Mouse (Mus musculus) myocyte (in vitro differentiated cells): Measurements from ENCODE around the gene Rrp1b. TPM values are rescaled to one million over a fixed set of nuclear protein-coding genes. Genes with fewer than 3 reads are reported as not detected.
"Not testable (repeated sequence)": the region's sequence is repeated elsewhere in the genome, so short reads cannot be mapped to it uniquely, and the experiment has no call there.

ENCODE experiments used
- H3K27me3 ChIP-seq: one replicate; pipeline ENCODE4 v1.6.1; 2011; ENCODE audit not compliant: control insufficient read depth, insufficient read depth, insufficient read length
- H3K36me3 ChIP-seq: one replicate; pipeline ENCODE4 v1.6.1; 2011; ENCODE audit not compliant: control insufficient read depth, insufficient read depth
- H3K4me2 ChIP-seq: one replicate; pipeline ENCODE4 v1.6.1; 2011; ENCODE audit warnings: low read depth, control low read depth
- H3K4me3 ChIP-seq: one replicate; pipeline ENCODE4 v1.5.1; 2011; ENCODE audit warnings: mild to moderate bottlenecking, control low read depth, moderate library complexity
- H3K79me2 ChIP-seq: one replicate; pipeline ENCODE4 v1.6.1; 2011; ENCODE audit not compliant: control insufficient read depth, insufficient read depth
- H3ac ChIP-seq: one replicate; pipeline ENCODE4 v1.6.1; 2011; ENCODE audit not compliant: control insufficient read depth, insufficient read length
- CEBPB ChIP-seq: IDR thresholded peaks from 2 replicates; pipeline ENCODE4 v1.6.1; 2011; ENCODE audit warnings: mild to moderate bottlenecking, moderate library complexity; ENCODE audit not compliant: poor library complexity, insufficient read depth, severe bottlenecking
- E2F4 ChIP-seq: IDR thresholded peaks from one replicate; pipeline ENCODE4 v1.6.1; 2011; ENCODE audit warnings: mild to moderate bottlenecking, control low read depth, moderate library complexity; ENCODE audit not compliant: insufficient read depth
- MAX ChIP-seq: IDR thresholded peaks from one replicate; pipeline ENCODE4 v1.6.1; 2011; ENCODE audit warnings: low read depth, mild to moderate bottlenecking, control low read depth
- MYOD1 ChIP-seq, 3 experiments: IDR thresholded peaks; one replicate each; pipeline ENCODE4 v1.6.1; 2011; ENCODE audit warnings: control low read depth in 2 of 3, low read depth in 2 of 3, mild to moderate bottlenecking in 2 of 3, moderate library complexity in 1 of 3; ENCODE audit not compliant: insufficient read length in 2 of 3, control insufficient read depth in 1 of 3
- MYOG ChIP-seq, 3 experiments: IDR thresholded peaks; one replicate each; pipeline ENCODE4 v1.6.1; 2011; ENCODE audit warnings: control low read depth in 2 of 3, low read depth in 2 of 3, mild to moderate bottlenecking in 2 of 3; ENCODE audit not compliant: insufficient read length in 2 of 3, control insufficient read depth in 1 of 3, insufficient read depth in 1 of 3
- POLR2A ChIP-seq: IDR thresholded peaks from one replicate; pipeline ENCODE4 v1.6.1; 2011; ENCODE audit warnings: low read depth, mild to moderate bottlenecking, control low read depth, moderate library complexity; ENCODE audit not compliant: insufficient read length
- POLR2AphosphoS2 ChIP-seq: IDR thresholded peaks from one replicate; pipeline ENCODE4 v1.6.1; 2011; ENCODE audit warnings: low read depth, control low read depth; ENCODE audit not compliant: insufficient read length
- REST ChIP-seq: IDR thresholded peaks from one replicate; pipeline ENCODE4 v1.6.1; 2011; ENCODE audit warnings: mild to moderate bottlenecking, control low read depth, moderate library complexity; ENCODE audit not compliant: insufficient read depth, insufficient read length
- SRF ChIP-seq: IDR thresholded peaks from one replicate; pipeline ENCODE4 v1.6.1; 2011; ENCODE audit warnings: low read depth; ENCODE audit not compliant: control insufficient read depth, insufficient read length
- TCF12 ChIP-seq: IDR thresholded peaks from one replicate; pipeline ENCODE4 v1.6.1; 2011; ENCODE audit warnings: mild to moderate bottlenecking, control low read depth; ENCODE audit not compliant: poor library complexity, insufficient read depth, severe bottlenecking
- TCF3 ChIP-seq: IDR thresholded peaks from one replicate; pipeline ENCODE4 v1.6.1; 2011; ENCODE audit warnings: low read depth, control low read depth; ENCODE audit not compliant: insufficient read length
- USF1 ChIP-seq: IDR thresholded peaks from one replicate; pipeline ENCODE4 v1.6.1; 2011; ENCODE audit warnings: low read depth, mild to moderate bottlenecking, control low read depth, moderate library complexity
- polyA plus RNA-seq: library from polyadenylated mRNA; unstranded; fragments of >200 nt; fragmentation: generic; extraction: Trizol; gene quantifications from one replicate; pipeline ENCODE4 v1.2.1, GENCODE M21; 2012; ENCODE audit warnings: missing spikeins

Gene Rrp1b
- polyA plus RNA-seq, 1 experiment = 13.1 TPM

GRCm38 (mm10) chr17:32063654-32064053 lies 27.8 kb downstream of the Rrp1b start:
- Histone ChIP-seq H3K4me3 (no peak overlapping the region), H3K27me3 (no peaks in the 10 kb centered on the region), H3K4me2 (no peak overlapping the region), H3K36me3 (peaks cover 13% of the 10 kb centered on the region), H3K79me2 (no peaks in the 10 kb centered on the region), H3ac (no peak overlapping the region)
- TF ChIP-seq POLR2A (no peak), CEBPB (no peak), REST (no peak), MYOD1 (IDR thresholded peaks at IDR 0.05; ENCODE audit: control insufficient read depth in 1 of 3, insufficient read length in 2 of 3, low read depth in 2 of 3) (no peak), E2F4 (no peak), USF1 (no peak), SRF (no peak), MAX (no peak), TCF3 (no peak), POLR2AphosphoS2 (no peak), MYOG (IDR thresholded peaks at IDR 0.05; ENCODE audit: control insufficient read depth in 1 of 3, insufficient read depth in 1 of 3, insufficient read length in 2 of 3, low read depth in 2 of 3) (no peak), TCF12 (no peak)

GRCm38 (mm10) chr17:32064762-32065161 lies 28.9 kb downstream of the Rrp1b start:
- H3K4me3 ChIP-seq, H3K36me3 ChIP-seq, H3K4me2 ChIP-seq, H3K27me3 ChIP-seq, H3ac ChIP-seq, H3K79me2 ChIP-seq: not testable (repeated sequence)

GRCm38 (mm10) chr17:32067541-32067940 lies 31.6 kb downstream of the Rrp1b start:
- no peaks in the 10 kb centered on the region for H3K27me3 ChIP-seq
- no peaks in the 10 kb centered on the region for H3K36me3 ChIP-seq
- H3K4me3 ChIP-seq = no peak overlapping the region
- TF ChIP-seq TCF3 = no peak
- TF ChIP-seq USF1 = no peak
- TF ChIP-seq POLR2AphosphoS2 = no peak
- no peak for TF ChIP-seq TCF12
- no peak for TF ChIP-seq POLR2A
- no peak for TF ChIP-seq MYOD1 (IDR thresholded peaks at IDR 0.05; ENCODE audit: control insufficient read depth in 1 of 3, insufficient read length in 2 of 3, low read depth in 2 of 3)
- no peak for TF ChIP-seq MAX
- no peak overlapping the region for H3ac ChIP-seq
- no peak overlapping the region for H3K4me2 ChIP-seq
- no peaks in the 10 kb centered on the region for H3K79me2 ChIP-seq

- Histone ChIP-seq H3ac (no peak overlapping the region), H3K4me3 (no peak overlapping the region), H3K4me2 (no peak overlapping the region), H3K27me3 (no peaks in the 10 kb centered on the region), H3K79me2 (no peaks in the 10 kb centered on the region), H3K36me3 (no peaks in the 10 kb centered on the region)
- TF ChIP-seq MYOG (IDR thresholded peaks at IDR 0.05; ENCODE audit: control insufficient read depth in 1 of 3, insufficient read depth in 1 of 3, insufficient read length in 2 of 3, low read depth in 2 of 3) (no peak), CEBPB (no peak), MAX (no peak), SRF (no peak), POLR2AphosphoS2 (no peak), POLR2A (no peak), USF1 (no peak), MYOD1 (IDR thresholded peaks at IDR 0.05; ENCODE audit: control insufficient read depth in 1 of 3, insufficient read length in 2 of 3, low read depth in 2 of 3) (no peak), TCF12 (no peak), REST (no peak), TCF3 (no peak), E2F4 (no peak)
Observed at GRCm38 (mm10) chr17:32068381-32068780, 32.5 kb downstream of the Rrp1b start.

GRCm38 (mm10) chr17:32068810-32069209 lies 32.9 kb downstream of the Rrp1b start:
- TF ChIP-seq MYOD1 (IDR thresholded peaks at IDR 0.05; ENCODE audit: control insufficient read depth in 1 of 3, insufficient read length in 2 of 3, low read depth in 2 of 3) (no peak), TCF12 (no peak)
- Histone ChIP-seq H3ac (no peak overlapping the region), H3K36me3 (no peaks in the 10 kb centered on the region), H3K4me3 (no peak overlapping the region), H3K79me2 (no peaks in the 10 kb centered on the region), H3K27me3 (no peaks in the 10 kb centered on the region), H3K4me2 (no peak overlapping the region)

- H3K79me2 ChIP-seq = no peaks in the 10 kb centered on the region
- H3ac ChIP-seq = no peak overlapping the region
- H3K36me3 ChIP-seq = no peaks in the 10 kb centered on the region
- no peaks in the 10 kb centered on the region for H3K27me3 ChIP-seq
- no peak for TF ChIP-seq POLR2AphosphoS2
- TF ChIP-seq MYOD1 (IDR thresholded peaks at IDR 0.05; ENCODE audit: control insufficient read depth in 1 of 3, insufficient read length in 2 of 3, low read depth in 2 of 3) = peak in 2 of 3 experiments; percentile 77 to 85
- TF ChIP-seq TCF3 = peak; percentile 68
- TF ChIP-seq MYOG (IDR thresholded peaks at IDR 0.05; ENCODE audit: control insufficient read depth in 1 of 3, insufficient read depth in 1 of 3, insufficient read length in 2 of 3, low read depth in 2 of 3) = peak; percentile 15 to 79 (median 55)
- peak; percentile 50 for TF ChIP-seq TCF12
- TF ChIP-seq USF1 = no peak
- no peak overlapping the region for H3K4me3 ChIP-seq
- no peak overlapping the region for H3K4me2 ChIP-seq
Observed at GRCm38 (mm10) chr17:32073359-32073758, 37.5 kb downstream of the Rrp1b start.
